Mouse (Mus musculus) forebrain, embryonic 13.5 days (tissue): ENCODE data around the gene Mif4gd. TPM values are rescaled to one million over a fixed set of nuclear protein-coding genes. Genes with fewer than 3 reads are reported as not detected.

Experiments
- ATAC-seq: fragments of 200-750 bp; cut with Nextera tagmentation; 2 replicates; pipeline ENCODE4 v1.8.0; 2017
- H3K27ac ChIP-seq: fragments of 300-500 bp; sonication (generic); 2 replicates; pipeline ENCODE4 v1.5.1; 2015; ENCODE audit warnings: inconsistent platforms, mild to moderate bottlenecking, moderate library complexity
- H3K27me3 ChIP-seq: fragments of 300-500 bp; sonication (generic); 2 replicates; pipeline ENCODE4 v1.6.1; 2015; ENCODE audit warnings: mild to moderate bottlenecking, inconsistent platforms
- H3K36me3 ChIP-seq: fragments of 300-500 bp; sonication (generic); 2 replicates; pipeline ENCODE4 v1.6.1; 2015; ENCODE audit warnings: mild to moderate bottlenecking, inconsistent platforms; ENCODE audit not compliant: poor library complexity, severe bottlenecking
- H3K4me1 ChIP-seq: fragments of 300-500 bp; sonication (generic); 2 replicates; pipeline ENCODE4 v1.6.1; 2015; ENCODE audit warnings: inconsistent platforms
- H3K4me2 ChIP-seq: fragments of 300-500 bp; sonication (generic); 2 replicates; pipeline ENCODE4 v1.6.1; 2015; ENCODE audit warnings: inconsistent platforms, mild to moderate bottlenecking, moderate library complexity
- H3K4me3 ChIP-seq: fragments of 300-500 bp; sonication (generic); 2 replicates; pipeline ENCODE4 v1.5.1; 2015; ENCODE audit warnings: mild to moderate bottlenecking, inconsistent platforms
- H3K9ac ChIP-seq: fragments of 300-500 bp; sonication (generic); 2 replicates; pipeline ENCODE4 v1.6.1; 2015; ENCODE audit warnings: mild to moderate bottlenecking, inconsistent platforms
- H3K9me3 ChIP-seq: fragments of 300-500 bp; sonication (generic); replicated peaks from 2 replicates; pipeline ENCODE4 v1.6.1; 2016; ENCODE audit warnings: inconsistent platforms
- WGBS: fragments of 180-500 bp; shearing (Covaris S2); methylation state at CpG from one replicate; pipeline ENCODE4 v1.1.7; 2015; 5-methylcytosine and 5-hydroxymethylcytosine counted together
- polyA plus RNA-seq: library from polyadenylated mRNA; unstranded; fragments of >200 nt; fragmentation: Nextera tagmentation; extraction: Ambion mirVana; gene quantifications from 2 replicates; pipeline ENCODE4 v1.2.1, GENCODE M21; 2015

The Mif4gd gene
- polyA plus RNA-seq, 1 experiment from 2014 or later = 12.4 TPM

GRCm38 (mm10) chr11:115585573-115586100 lies 27.1 kb downstream of the Mif4gd start:
- WGBS = 94% methylated on average over 7 of the region's 7 CpGs
- Histone ChIP-seq H3K9ac (no peak overlapping the region), H3K4me2 (no peak overlapping the region), H3K36me3 (peaks cover 98% of the 10 kb centered on the region), H3K27ac (no peak overlapping the region), H3K9me3 (no peaks in the 10 kb centered on the region), H3K4me1 (no peaks in the 10 kb centered on the region), H3K4me3 (no peak overlapping the region), H3K27me3 (no peaks in the 10 kb centered on the region)
- no peak for ATAC-seq

GRCm38 (mm10) chr11:115584376-115585073 lies 28.2 kb downstream of the Mif4gd start:
- Histone ChIP-seq H3K27ac (no peak overlapping the region), H3K36me3 (peaks cover 98% of the 10 kb centered on the region), H3K4me3 (no peak overlapping the region), H3K4me2 (no peak overlapping the region), H3K9me3 (no peaks in the 10 kb centered on the region), H3K4me1 (no peaks in the 10 kb centered on the region), H3K27me3 (no peaks in the 10 kb centered on the region), H3K9ac (no peak overlapping the region)
- 91% methylated on average over 10 of the region's 10 CpGs for WGBS
- ATAC-seq = no peak

GRCm38 (mm10) chr11:115582913-115583606 lies 29.7 kb downstream of the Mif4gd start:
- no peaks in the 10 kb centered on the region for H3K4me1 ChIP-seq
- H3K9ac ChIP-seq = no peak overlapping the region
- no peak overlapping the region for H3K4me2 ChIP-seq
- no peaks in the 10 kb centered on the region for H3K9me3 ChIP-seq
- 87% methylated on average over 10 of the region's 10 CpGs for WGBS
- ATAC-seq = no peak
- peaks cover 100% of the 10 kb centered on the region for H3K36me3 ChIP-seq
- no peak overlapping the region for H3K4me3 ChIP-seq
- H3K27me3 ChIP-seq = no peaks in the 10 kb centered on the region
- no peak overlapping the region for H3K27ac ChIP-seq

GRCm38 (mm10) chr11:115579080-115579479 lies 33.7 kb downstream of the Mif4gd start:
- no peak overlapping the region for H3K27ac ChIP-seq
- H3K4me1 ChIP-seq = no peaks in the 10 kb centered on the region
- H3K9ac ChIP-seq = no peak overlapping the region
- no peaks in the 10 kb centered on the region for H3K9me3 ChIP-seq
- H3K36me3 ChIP-seq = peaks cover 76% of the 10 kb centered on the region
- H3K27me3 ChIP-seq = no peaks in the 10 kb centered on the region
- H3K4me2 ChIP-seq = no peak overlapping the region
- ATAC-seq = no peak
- no peak overlapping the region for H3K4me3 ChIP-seq

GRCm38 (mm10) chr11:115564961-115565360 lies 47.8 kb downstream of the Mif4gd start:
- peak overlapping the region; percentile 80; the same call in 1 of the 2 replicates for H3K27ac ChIP-seq

GRCm38 (mm10) chr11:115564064-115564809 lies 48.5 kb downstream of the Mif4gd start, which contains the start of gene Nup85:
TSS of gene Nup85 (plus strand) at chr11:115564434.
- peak within 1 kb of the TSS; percentile 80 for H3K27ac ChIP-seq
- peak within 1 kb of the TSS; percentile 85 for H3K9ac ChIP-seq
- no peaks in the 10 kb centered on the region for H3K9me3 ChIP-seq
- peak within 1 kb of the TSS; percentile 87 for H3K4me3 ChIP-seq
- H3K4me1 ChIP-seq = peaks cover 17% of the 10 kb centered on the region
- peak; percentile 95 for ATAC-seq
- H3K36me3 ChIP-seq = peaks cover 34% of the 10 kb centered on the region
- no peaks in the 10 kb centered on the region for H3K27me3 ChIP-seq
- WGBS = under 1% methylated on average over 42 of the region's 42 CpGs
- H3K4me2 ChIP-seq = peak within 1 kb of the TSS; percentile 87

More at GRCm38 (mm10) chr11:115564961-115565360, 47.8 kb downstream of the Mif4gd start:
- peaks cover 17% of the 10 kb centered on the region for H3K4me1 ChIP-seq
- H3K27me3 ChIP-seq = no peaks in the 10 kb centered on the region
- H3K4me3 ChIP-seq = peak overlapping the region; percentile 87
- peaks cover 42% of the 10 kb centered on the region for H3K36me3 ChIP-seq
- H3K9ac ChIP-seq = peak overlapping the region; percentile 85
- H3K4me2 ChIP-seq = peak overlapping the region; percentile 87
- ATAC-seq = no peak
- WGBS = 21% methylated on average over 7 of the region's 7 CpGs
- H3K9me3 ChIP-seq = no peaks in the 10 kb centered on the region

GRCm38 (mm10) chr11:115563406-115563805 lies 49.4 kb downstream of the Mif4gd start:
- peak overlapping the region; percentile 80 for H3K27ac ChIP-seq
- H3K9ac ChIP-seq = peak overlapping the region; percentile 85; the same call in 1 of the 2 replicates
- no peaks in the 10 kb centered on the region for H3K9me3 ChIP-seq
- H3K27me3 ChIP-seq = no peaks in the 10 kb centered on the region
- peak overlapping the region; percentile 87 for H3K4me3 ChIP-seq
- 45% methylated on average over 4 of the region's 4 CpGs for WGBS
- no peak for ATAC-seq
- H3K4me2 ChIP-seq = peak overlapping the region; percentile 87
- H3K36me3 ChIP-seq = peaks cover 26% of the 10 kb centered on the region
- peaks cover 17% of the 10 kb centered on the region for H3K4me1 ChIP-seq

Other genes with a start within 250 kb of the Mif4gd start
- gene Hid1, start 245.2 kb downstream of the Mif4gd start, polyA plus RNA-seq = 32.9 and 36.4 TPM in 2 replicates
- 20.7 and 20.9 TPM in 2 replicates for gene Cdr2l, start 231.1 kb downstream of the Mif4gd start, polyA plus RNA-seq
- gene Mrpl58, start 209.2 kb downstream of the Mif4gd start, polyA plus RNA-seq = 246 and 248 TPM in 2 replicates
- gene Atp5h, start 193.0 kb downstream of the Mif4gd start, polyA plus RNA-seq = 916 and 1,000 TPM in 2 replicates
- 7.0 and 9.9 TPM in 2 replicates for gene Kctd2, start 192.8 kb downstream of the Mif4gd start, polyA plus RNA-seq
- gene Trim80, start 172.4 kb downstream of the Mif4gd start, polyA plus RNA-seq = not detected in 2 replicates
- gene Slc16a5, start 150.5 kb downstream of the Mif4gd start, polyA plus RNA-seq = not detected in 2 replicates
- 11.3 and 13.0 TPM in 2 replicates for gene Armc7, start 137.3 kb downstream of the Mif4gd start, polyA plus RNA-seq
- gene Nt5c, start 121.1 kb downstream of the Mif4gd start, polyA plus RNA-seq = 87.0 and 91.1 TPM in 2 replicates
- gene Jpt1, start 98.6 kb downstream of the Mif4gd start, polyA plus RNA-seq = 1,632 and 1,660 TPM in 2 replicates
- gene Sumo2, start 76.7 kb downstream of the Mif4gd start, polyA plus RNA-seq = 1,485 and 1,571 TPM in 2 replicates
- 161 and 179 TPM in 2 replicates for gene Nup85, start 48.5 kb downstream of the Mif4gd start, polyA plus RNA-seq
- gene Mrps7, start 9.0 kb downstream of the Mif4gd start, polyA plus RNA-seq = 81.6 and 87.1 TPM in 2 replicates
- gene Gga3, start 8.9 kb downstream of the Mif4gd start, polyA plus RNA-seq = 23.6 and 29.8 TPM in 2 replicates
- gene Slc25a19, start 15.3 kb upstream of the Mif4gd start, polyA plus RNA-seq = 37.6 and 37.8 TPM in 2 replicates
- gene Grb2, start 95.6 kb upstream of the Mif4gd start, polyA plus RNA-seq = 137 and 139 TPM in 2 replicates
- 28.0 and 29.5 TPM in 2 replicates for gene Tmem94, start 152.5 kb upstream of the Mif4gd start, polyA plus RNA-seq
- gene Caskin2, start 200.7 kb upstream of the Mif4gd start, polyA plus RNA-seq = 10.7 and 13.3 TPM in 2 replicates
- 23.2 and 23.9 TPM in 2 replicates for gene Tsen54, start 201.8 kb upstream of the Mif4gd start, polyA plus RNA-seq
- gene Llgl2, start 211.1 kb upstream of the Mif4gd start, polyA plus RNA-seq = 0.68 and 1.2 TPM in 2 replicates
- 0.21 TPM in 1 of 2 replicates, not detected in the other for gene Myo15b, start 245.4 kb upstream of the Mif4gd start, polyA plus RNA-seq